Mouse (Mus musculus): ENCODE measurements around the gene Otof. TPM values are rescaled to one million over a fixed set of nuclear protein-coding genes. Genes with fewer than 3 reads are reported as not detected.

Otof gene
- polyA plus RNA-seq, 1 experiment from 2014 or later = 5.5 TPM

DNA sequence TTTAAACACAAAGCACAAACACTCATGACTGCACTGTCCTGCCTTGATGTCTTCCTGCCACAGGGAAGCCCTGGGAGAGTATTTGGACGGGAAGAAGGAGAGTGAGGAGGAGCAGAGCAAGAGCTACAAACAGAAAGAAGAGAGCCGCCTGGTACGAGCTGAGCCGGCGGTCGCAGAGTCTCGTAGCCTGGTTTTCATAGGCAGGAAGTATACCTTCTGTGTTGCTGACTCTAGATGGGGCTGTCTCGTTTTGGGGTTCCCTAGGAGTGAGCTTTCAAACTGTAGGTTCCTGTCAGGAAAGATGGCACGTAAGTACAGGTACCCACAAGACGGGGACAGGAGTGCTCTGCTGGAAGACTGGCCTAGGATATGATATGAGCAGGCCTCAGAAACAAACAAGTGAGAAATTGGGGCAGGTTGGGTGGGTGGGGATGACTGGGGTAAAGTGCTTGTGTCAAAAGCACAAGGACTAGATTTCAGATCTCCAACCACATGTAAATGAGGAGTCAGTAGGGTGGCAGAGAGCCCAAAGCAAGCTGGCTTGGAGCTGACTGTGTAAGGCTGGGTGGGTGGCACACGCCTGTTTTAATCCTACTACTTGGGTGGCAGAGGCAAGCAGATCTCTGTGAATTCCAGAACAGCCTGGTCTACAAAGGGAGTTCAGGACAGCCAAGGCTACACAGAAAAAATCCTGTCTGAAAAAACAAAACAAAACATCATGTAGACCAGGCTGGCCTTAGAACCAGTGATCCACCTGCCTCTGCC lies 119.9 kb downstream of the Otof start:
- Histone ChIP-seq H3K4me1 (ENCODE audit: control insufficient read depth, insufficient read depth, low read length) (peaks cover 5% of the 10 kb centered on the region), H3K36me3 (ENCODE audit: control insufficient read depth, insufficient read depth, low read length) (no peaks in the 10 kb centered on the region), H3K4me3 (ENCODE audit: low read depth, low read length) (no peak overlapping the region), H3K4me2 (ENCODE audit: low read length) (no peak overlapping the region), H3K9ac (ENCODE audit: low read depth, low read length) (no peak overlapping the region), H3K27ac (ENCODE audit: low read length) (no peak overlapping the region), H3K9me3 (replicated peaks; ENCODE audit: control insufficient read depth, low read length, poor library complexity, severe bottlenecking) (no peaks in the 10 kb centered on the region), H3K27me3 (ENCODE audit: control insufficient read depth, insufficient read depth, low read depth, low read length) (peaks cover 3% of the 10 kb centered on the region; the same call in 1 of the 2 replicates)
- whole genome bisulfite sequencing = 82% methylated on average over 11 of the region's 11 CpGs
- ATAC-seq = no peak

- Histone ChIP-seq H3K36me3 (ENCODE audit: control insufficient read depth, insufficient read depth, low read length) (no peaks in the 10 kb centered on the region), H3K9me3 (replicated peaks; ENCODE audit: control insufficient read depth, low read length, poor library complexity, severe bottlenecking) (no peaks in the 10 kb centered on the region), H3K4me1 (ENCODE audit: control insufficient read depth, insufficient read depth, low read length) (peaks cover 5% of the 10 kb centered on the region), H3K27ac (ENCODE audit: low read length) (no peak overlapping the region), H3K27me3 (ENCODE audit: control insufficient read depth, insufficient read depth, low read depth, low read length) (peaks cover 3% of the 10 kb centered on the region; the same call in 1 of the 2 replicates), H3K4me3 (ENCODE audit: low read depth, low read length) (no peak overlapping the region), H3K4me2 (ENCODE audit: low read length) (no peak overlapping the region), H3K9ac (ENCODE audit: low read depth, low read length) (no peak overlapping the region)
- ATAC-seq = no peak
- WGBS = 78% methylated on average over 5 of the region's 5 CpGs
Observed at GRCm38 (mm10) chr5:30340815-30341214, 120.9 kb downstream of the Otof start.

Other genes with a start within 250 kb of the Otof start
- 32.5 and 34.7 TPM in 2 replicates for gene Selenoi, start 229.4 kb downstream of the Otof start, polyA plus RNA-seq (2015; fragmentation: Nextera tagmentation; extraction: Ambion mirVana)
- 9.5 and 10.2 TPM in 2 replicates for gene Drc1, start 180.5 kb downstream of the Otof start, polyA plus RNA-seq (2015; fragmentation: Nextera tagmentation; extraction: Ambion mirVana)
- 0.71 and 2.1 TPM in 2 replicates for gene 1700001C02Rik, start 4.1 kb upstream of the Otof start, polyA plus RNA-seq (2015; fragmentation: Nextera tagmentation; extraction: Ambion mirVana)
- gene Cib4, start 83.9 kb upstream of the Otof start, polyA plus RNA-seq (2015; fragmentation: Nextera tagmentation; extraction: Ambion mirVana) = not detected in 2 replicates
- gene Kcnk3, start 126.2 kb upstream of the Otof start, polyA plus RNA-seq (2015; fragmentation: Nextera tagmentation; extraction: Ambion mirVana) = 6.1 and 6.6 TPM in 2 replicates
- gene Slc35f6, start 186.0 kb upstream of the Otof start, polyA plus RNA-seq (2015; fragmentation: Nextera tagmentation; extraction: Ambion mirVana) = 32.3 and 33.0 TPM in 2 replicates
- 22.6 and 30.5 TPM in 2 replicates for gene Cenpa, start 204.8 kb upstream of the Otof start, polyA plus RNA-seq (2015; fragmentation: Nextera tagmentation; extraction: Ambion mirVana)
- 284 and 306 TPM in 2 replicates for gene Dpysl5, start 249.6 kb upstream of the Otof start, polyA plus RNA-seq (2015; fragmentation: Nextera tagmentation; extraction: Ambion mirVana)